Mouse (Mus musculus) MEL-GATA-1-ER (cell line): ENCODE measurements around the gene Limk1.

Experiments used
- DNase-seq: peaks from one replicate; pipeline ENCODE4 v3.0.0-alpha.2; 2012; ENCODE audit warnings: low read depth; ENCODE audit errors: extremely low read depth

The Limk1 gene

DNA sequence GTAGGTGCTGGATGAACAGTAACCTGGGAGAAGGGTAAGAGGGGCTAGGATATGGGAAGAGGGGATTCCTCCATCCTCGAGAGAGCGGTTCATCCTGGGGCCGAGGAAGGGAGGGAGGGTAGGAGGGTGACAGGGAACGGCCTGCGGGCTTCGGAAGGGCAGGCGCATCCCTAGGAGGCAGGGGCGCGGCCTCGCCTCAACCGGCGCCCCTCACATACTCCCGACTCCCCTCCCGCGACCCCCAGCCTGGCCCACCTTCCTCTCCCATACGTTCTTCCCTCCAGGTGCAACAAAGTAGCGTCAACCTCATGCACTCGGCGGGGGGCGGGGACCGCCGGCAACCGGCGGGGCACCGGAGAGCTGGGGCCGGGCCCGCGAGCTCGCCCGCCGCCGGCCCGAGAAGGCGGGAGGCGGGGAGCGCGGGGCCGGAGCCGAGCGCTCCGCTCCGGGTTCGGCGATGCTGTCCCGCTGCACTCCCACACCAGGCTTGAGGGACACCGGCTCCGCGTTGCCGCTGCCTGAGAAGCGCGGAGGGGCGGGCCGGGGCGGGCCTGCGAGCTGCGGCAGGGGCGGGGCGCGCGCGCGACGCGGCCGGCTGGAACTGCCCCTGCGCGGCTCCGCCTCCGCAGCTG, at the start of gene Limk1:
TSS of gene Limk1 (minus strand) at position 513 of the 632 bp plus-strand sequence.
- DNase-seq: no peak

DNA sequence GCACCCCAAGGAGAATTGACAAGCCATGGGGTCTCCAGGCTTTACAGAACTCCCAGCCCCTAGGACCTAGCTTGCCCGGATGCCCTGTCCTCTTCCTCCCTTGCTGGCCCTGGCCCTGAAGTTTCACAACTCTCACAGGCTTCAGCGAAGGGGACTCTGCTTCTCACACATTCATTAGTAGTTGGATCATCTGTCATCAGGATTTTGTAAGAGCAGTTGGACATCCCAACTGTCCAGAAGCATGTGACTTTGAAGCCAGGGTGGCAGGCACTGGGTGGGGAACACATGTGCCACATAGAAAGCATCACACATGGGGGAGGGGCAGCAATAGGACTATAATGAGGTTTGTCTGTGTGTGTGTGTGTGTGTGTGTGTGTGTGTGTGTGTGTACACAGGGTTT, 46.5 kb upstream of the Limk1 start:
- no peak for DNase-seq

DNA sequence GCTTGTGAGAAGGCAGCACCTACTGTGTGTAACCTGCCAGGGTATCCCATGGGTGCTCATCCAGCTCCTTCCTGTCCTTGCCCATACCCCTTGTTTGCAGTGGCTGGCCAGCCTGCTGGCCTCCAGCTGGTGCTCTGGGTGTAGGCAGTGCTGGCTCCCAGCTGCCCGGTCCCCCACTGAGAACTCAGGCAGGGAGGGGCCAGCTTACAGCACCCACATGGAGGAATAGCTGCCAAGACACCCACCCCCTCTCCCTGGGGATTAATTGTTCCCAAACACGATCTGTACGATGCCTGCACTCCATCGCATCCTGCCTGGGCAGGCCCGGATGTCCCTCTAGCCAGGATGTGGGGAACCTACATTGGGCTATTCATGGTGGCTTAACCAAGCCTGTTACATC, 45.7 kb upstream of the Limk1 start:
- no peak for DNase-seq

DNA sequence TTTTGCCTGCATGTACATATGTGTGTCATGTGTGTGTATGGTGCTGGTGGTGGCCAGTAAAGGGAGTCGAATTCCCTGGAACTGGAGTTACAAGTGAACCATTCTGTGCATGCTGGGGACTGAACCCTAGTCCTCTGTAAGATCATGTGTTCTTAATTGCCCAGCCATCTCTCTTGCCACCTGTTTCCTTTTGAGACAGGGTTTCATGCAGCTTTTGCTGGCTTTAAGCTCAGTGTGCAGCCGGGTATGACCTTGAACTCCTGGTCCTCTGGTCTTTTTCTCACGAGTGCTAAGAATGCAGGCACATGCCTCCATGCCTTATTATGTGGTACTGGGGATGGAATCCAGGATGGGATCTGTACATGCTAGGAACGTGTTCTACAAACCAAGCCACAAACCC, 44.8 kb upstream of the Limk1 start:
- DNase-seq: no peak

DNA sequence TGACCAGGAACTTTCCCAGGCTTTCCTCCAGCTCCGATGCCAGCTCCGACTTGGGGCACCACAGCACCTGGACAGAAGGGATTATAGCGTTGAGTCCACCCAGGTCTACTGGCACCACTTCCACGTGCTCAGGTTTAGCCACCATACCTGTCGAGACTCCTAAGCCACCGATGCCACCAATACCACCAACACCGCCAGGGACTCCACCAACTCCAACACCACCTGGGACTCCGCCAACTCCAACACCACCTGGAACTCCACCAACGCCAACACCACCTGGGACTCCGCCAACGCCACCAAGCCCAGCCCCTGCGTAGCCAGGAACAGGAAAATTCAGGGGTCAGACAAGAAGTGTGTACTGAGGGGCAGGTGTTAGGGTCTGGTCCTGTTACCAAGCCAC, 40.7 kb upstream of the Limk1 start:
- DNase-seq: no peak

DNA sequence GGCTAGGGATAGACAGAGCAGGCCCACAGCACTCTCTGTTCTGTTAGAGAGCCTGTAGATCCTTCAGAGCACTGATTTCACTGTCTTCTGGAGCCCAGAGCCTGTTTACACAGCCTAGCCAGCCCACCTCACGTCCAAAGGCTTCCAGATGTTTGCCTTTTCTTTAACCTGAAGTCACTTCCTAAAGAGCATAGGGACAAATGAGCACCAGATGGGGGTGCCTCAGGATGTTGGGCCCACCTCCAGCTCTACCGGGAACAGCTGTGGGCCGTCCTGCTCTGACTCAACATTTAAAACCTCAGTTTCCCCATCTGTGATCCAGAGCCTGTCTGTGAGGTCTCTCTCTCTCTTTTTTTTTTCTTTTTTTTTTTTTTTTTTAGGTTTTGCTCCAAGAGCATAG, 40.1 kb upstream of the Limk1 start:
- DNase-seq: no peak

DNA sequence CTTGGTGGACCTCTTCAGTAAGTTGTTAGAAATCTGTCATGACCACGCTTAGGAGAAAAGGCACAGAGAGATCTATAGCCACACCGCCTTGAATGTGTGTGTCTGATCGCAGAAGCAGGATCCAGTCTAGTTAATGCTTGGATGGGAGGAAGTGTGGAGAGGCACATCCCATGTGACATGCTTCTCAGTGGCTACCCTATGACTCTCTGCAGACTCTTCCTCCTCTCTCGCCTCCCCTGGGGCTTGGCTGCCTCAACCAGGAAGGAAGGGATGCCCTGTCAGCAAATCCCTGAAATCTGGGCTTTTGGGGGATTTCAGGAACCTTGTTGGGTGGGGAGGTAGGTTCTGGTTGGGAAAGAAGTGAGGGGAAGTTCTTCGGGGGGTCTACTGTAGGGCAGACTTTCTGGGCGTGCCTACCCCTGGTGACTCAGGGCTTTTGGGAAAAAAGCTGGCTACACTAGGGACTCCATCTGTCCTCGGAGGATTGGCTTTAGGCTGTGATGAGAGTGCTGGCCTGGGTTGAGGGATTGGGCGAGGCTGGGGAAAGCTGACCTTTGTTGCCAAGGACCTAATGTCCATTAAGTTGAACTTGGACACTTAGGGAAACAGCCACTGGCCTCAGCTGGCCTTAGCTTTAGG, 38.7 kb upstream of the Limk1 start:
- no peak for DNase-seq

DNA sequence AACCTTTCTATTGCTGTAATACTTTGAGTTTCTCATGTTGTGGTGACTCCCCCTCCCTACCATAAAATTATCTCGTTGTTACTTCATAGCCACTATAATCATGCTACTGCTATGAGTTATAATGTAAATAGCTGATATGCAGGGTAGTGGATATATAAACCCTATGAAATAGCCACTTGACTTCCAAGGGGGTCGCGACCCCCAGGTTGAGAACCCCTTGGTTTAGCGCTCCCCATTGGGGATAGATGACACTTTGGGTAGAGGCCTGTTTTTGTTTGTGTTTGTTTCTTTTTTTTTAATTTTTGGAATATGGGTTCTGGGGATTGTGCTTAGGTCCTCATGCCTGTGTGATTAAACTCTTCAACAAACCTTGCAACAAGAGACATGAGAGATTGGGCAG, 36.9 kb upstream of the Limk1 start:
- DNase-seq: no peak

DNA sequence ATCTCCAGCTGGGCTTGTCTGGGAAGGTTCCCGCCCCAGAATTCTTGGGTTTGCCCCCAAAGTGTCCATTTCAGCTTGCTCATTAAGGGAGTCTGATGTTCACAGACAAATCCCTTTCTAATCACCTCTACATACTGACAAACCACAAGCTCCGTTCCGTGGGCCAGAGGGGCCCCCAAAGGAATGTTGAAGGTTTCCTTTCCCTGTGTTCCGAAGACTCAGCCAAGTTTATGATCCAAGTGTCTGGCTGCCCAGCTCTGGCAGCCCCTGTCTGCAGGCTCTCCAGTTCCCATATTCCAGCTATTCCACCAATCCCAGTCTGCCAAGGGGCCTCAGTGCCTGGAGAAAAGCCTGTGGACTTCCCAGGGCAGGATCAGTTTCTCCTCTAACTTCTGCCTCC, 31.7 kb upstream of the Limk1 start:
- no peak for DNase-seq

DNA sequence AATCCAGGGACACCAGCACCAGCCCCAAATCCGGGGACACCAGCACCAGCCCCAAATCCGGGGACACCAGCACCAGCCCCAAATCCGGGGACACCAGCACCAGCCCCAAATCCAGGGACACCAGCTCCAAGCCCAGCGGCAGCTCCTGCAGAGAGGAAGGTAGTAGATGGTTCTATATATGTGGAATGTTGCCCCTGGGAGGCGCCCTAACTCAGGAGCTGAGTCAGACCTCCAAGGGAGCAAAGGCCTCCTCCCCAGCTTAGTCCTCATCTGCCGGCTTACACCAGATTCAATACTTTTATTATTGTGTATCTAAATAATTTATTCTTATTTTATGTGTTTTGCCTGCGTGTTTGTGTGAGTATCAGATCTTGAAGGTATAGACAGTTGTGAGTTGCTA, 22.7 kb upstream of the Limk1 start:
- DNase-seq: no peak

DNA sequence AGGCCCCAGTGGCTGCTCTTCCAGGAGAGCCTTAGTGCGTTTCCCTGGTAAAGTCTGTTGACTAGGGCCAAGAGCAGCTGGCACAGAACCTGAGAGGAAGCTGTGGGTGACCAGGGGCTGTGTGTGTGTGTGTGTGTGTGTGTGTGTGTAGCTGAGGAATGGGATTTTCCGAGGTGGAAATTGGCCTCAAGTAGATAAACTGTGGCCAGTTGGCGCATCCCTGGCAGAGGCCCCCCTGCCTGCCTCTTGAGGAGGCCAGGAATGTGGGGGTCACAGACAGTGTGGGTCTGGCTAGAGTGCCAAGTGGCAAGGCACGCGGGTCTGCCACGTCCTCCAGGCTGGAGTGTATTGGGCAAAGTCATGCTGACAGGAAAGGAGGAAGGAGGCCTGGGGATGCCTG, 20.9 kb upstream of the Limk1 start:
- DNase-seq: no peak

DNA sequence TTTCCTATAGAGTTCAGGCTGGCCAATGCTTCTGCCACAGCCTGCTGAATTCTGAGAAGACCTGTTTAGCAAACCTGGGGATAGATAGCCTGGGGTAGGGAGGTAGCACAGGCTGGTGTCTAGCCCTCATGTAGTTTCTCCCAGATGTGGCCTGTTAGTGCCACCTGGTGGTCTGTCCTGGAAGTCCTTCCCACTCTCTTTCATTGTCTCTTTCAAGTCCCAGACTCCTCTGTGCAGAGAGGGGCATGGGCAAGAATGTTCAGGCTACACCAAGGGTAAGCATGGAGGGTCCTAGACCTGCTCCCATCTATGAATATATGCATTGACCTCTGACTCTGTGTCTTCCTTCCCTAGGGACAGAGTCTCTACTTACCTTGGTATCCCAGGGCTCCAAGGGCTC, 15.8 kb upstream of the Limk1 start:
- no peak for DNase-seq

DNA sequence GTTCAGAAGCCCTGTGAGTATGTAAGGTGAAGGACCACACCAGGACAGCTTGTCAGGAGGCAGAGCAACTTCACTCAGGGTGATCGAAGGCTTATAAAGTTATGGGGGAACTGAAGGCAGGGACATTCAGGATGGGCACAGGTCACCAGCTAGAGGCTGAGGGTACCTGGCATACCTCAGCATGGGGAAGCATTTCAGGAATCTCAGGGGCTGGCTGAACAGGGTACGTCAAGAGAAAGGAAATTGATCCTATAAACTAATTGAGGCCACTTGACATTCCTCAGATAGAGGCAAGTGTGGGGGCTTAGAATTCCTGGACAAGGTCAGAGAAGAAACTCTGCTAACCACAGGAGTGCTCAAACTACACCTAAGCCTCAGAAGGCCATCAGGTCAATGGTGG, 7.1 kb upstream of the Limk1 start:
- DNase-seq: no peak

DNA sequence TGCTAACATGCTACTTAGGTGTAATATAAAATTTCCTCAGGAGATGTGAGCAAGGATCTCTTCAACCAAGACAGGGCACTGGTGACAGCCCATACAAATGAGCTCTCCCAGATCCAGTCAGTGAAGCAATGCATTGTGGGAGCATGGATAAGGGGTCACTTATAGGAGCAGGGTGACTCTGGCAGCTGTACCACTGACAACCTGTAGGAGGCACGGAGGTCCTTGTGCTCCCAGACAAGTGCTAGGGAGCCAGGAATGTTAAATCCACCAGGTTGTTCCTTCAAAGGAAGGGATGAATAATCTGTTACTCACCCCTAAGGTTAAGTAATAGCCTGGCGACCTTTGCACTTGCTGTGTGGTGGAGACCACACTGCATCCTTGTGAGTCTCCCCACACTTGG, 6.7 kb upstream of the Limk1 start:
- DNase-seq: no peak

DNA sequence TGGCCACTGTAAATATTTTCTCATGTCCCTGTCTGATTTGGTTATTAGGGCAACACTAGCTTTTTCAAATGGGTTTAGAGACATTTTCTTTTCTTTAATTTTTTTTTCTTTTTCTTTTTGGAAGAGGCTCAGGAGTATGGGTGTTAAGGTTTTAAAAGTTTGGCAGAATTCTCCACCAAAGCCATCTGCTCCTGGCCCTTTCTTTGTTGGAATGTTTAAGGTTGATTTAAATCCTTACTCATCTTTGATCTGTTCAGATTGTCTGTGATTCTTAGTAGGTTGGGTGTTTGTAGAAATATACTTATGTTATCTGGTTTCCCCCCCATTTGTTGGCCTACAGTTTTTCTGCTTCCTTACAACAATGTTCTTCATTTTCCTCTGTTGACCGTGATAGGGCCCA, 4.3 kb upstream of the Limk1 start:
- DNase-seq: no peak

DNA sequence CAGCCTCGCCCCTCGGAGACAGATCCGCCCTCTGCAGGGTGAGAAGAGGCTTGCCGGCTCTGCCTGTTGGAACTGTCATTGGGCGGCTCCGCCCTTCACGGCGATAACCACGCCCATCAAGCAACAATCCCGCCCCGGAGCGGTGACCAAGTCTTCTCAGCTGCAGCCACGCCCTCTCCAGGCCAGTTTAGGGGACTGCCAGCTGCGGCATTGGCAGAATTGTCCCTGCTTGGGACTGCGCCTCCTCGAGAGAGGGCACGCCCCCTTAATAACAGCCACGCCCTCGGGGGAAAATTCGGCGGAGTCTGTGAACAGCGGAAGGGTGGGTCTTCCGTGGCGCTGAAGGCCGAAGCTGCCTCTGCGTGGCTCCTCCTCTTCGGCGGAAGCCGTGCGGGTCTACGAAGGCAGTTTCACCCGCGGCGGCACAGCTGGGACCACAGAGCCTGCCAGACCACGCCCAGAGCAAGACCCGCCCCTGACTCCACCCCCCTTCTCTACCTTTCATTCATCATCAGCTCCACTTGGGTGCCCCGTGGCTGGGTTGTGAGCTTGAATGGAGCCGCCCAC, 403 bp upstream of the Limk1 start:
- peak; percentile 94 for DNase-seq

DNA sequence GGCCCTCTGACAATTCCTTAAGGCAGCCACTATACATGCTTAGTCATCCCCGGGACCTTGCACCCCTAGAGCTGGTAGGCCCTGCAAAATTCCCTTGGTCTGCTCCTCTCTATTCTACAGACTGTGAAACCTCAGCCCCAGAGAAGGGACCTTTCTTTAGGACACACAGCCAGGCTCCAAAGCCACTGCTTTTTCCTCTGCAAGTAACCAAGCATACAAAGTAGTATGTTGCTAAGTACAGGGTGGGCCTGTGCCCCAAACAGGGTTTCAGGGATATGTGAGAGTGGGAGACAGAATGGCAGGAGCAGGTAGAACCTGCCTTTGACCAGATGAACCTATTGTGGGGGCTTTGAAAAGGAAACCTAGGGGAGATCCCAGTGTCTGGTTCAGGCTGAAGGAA, 1.2 kb downstream of the Limk1 start:
- no peak for DNase-seq

DNA sequence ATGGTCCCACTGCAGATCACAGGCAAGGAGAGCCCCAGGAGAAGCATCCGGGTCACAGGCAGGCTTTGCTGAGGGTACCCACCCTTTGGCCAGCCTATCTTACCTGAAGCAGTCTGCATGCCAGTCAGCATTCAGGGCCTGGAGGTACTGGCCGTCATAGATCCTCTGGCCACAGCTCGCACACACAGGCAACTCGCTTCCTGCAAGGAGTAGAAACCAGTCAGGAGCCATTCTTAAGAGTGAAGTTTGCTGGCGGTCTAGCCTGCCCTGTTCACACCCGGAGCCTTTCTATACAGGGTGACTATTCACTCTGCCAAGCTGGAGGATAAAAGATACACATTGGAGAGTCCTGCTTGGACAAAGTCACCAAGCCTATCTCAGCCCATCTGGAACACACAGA, 1.9 kb downstream of the Limk1 start:
- no peak for DNase-seq

DNA sequence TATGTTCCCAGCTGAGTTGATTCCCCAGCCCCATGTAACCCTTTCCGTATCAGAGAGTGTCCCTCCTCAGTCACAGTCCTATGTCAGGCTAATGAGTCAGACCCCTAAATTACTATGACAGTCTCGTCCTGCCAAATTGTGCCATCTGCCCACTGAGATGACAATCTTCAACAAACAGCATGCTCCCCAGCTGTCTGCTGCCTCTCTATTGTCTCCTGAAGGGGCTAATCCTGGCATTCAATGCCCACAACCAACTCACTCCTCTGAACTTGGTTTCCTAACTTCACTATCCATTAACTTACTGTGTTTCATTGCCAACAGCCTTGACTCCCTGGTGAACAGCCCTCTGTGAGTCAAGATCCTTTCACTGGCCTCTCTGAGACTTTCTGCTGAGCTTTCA, 4.0 kb downstream of the Limk1 start:
- no peak for DNase-seq

DNA sequence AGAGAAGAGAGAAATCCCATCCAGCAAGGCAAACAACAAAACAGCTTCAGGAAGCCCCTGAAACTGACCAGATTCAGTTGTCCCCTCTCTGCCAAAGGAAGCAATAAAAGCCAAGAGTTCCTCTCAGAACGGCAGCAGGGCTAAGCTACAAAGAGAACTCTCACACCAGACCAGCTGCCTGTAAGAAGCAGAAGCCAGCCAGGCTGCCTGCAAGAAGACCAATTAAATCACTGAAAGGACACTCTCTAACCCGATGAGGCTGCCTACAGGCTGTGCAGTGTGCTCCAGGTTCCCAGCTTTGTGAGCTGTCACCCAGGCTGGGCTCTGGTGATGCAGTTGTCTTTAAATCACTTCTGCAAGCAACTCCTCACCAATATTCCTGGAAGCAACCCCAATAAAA, 4.6 kb downstream of the Limk1 start:
- DNase-seq: no peak

DNA sequence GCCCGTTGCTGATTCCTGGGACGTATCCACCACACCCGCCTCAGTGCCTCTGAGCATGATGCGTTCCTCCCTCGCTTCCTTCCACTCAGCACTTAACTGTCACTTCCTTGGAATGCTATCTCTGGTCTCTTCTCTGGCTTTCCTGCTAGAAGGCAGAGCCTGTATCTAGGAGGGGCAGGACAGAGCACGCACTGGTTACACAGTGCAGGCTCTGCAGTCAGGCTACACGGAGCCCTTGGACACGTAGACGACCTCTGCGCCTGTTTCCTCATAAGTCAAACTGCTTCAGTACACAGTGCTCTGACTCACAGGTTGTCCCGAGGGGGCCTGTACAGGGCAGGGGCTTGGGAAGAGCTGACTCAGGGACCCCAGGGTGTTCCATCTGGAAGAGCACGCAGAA, 8.2 kb downstream of the Limk1 start:
- no peak for DNase-seq

DNA sequence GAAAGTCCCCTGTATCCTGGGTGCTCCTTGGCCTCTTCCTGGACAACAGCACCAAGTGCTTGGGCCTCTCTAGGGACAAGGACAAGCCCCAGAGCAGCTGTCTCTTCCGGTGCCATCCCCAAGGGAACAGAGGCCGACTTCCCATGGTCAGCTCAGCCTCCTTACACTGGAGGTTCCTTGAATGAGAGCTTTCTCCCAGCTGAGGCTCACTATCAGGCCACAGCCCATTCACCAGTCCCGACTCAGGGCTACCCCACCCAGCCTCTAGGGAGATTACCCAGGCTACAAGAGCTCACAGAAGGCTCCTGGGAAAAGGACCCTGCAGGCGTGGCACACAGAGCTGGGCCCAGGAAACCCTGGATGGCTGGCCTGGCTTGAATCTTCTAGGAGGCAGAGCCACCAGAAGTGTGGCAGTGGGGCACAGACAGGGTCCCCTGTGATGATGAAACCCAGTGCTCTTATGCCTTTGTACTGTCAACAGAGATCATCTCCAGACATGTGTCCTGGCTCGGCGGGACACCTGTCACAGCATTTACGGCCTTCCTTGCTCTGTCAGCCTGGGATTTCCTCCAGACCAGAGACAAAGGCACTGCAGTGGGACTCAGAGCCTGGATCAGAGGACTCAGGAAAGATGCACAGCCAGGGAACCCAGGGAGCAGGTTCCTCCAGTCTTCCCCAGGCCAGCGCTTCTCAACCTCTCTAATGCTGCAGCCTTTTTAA, 9.4 kb downstream of the Limk1 start:
- DNase-seq: no peak

DNA sequence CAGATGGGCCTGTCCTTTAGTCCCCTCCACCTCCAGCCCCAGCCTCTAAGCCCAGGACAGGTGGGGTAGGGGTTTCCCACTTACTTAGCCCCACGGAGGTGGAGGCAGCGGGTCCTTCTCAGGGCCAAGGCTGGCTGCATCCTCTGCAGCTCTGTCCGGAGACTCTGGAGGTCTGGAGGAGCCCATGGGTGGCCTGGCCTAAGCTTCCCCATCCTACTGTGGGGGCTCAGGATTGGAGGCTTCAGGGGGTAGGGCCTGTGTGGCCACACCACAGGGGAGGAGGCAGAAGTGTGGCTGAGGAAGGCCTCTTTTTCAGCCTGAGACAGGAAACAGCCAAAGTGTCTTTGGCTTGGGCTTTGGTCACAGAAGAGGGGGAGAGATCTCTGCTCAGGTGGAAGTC, 10.4 kb downstream of the Limk1 start:
- DNase-seq: no peak
